Comparison of ENCODE assay signal across 10 mouse cellular contexts in the genomic region with DNA sequence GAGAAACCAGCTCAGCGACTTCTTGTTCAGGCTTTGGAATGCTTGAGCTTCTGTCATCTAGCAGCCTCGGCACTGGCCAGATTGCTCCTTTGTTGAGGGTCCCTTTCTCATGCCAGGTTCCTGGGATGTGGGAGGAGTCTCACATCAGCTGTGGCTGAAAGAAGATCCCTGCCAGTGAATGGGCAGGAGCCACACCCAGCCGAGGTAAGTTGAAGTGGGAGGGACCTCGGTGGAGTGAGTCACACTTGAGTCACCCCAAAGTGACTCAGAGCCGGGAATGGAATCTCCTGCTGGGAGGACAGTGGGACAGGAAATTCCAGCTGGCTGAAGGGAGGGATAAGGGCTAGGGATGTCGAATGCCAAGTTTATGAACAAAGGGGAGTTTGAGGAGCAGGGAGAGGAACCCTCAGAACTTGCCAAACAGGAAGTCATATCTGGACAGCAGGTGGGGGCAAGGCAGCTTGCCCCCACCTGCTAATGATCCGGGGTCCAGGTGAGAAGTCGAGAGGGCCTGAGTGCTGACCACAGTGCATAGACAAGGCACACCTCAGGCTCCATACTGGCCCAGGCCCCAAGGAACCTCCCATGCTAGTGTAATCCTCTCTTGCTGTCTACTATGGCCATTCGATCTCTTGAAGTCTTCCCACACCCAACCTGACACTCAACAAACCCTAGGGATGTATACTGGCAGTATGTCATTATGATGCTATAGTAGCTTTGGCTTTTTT. TPM values are rescaled to one million over a fixed set of nuclear protein-coding genes. Genes with fewer than 3 reads are reported as not detected.
DNase-seq lines count a peak whose midpoint lies in the region; ATAC-seq and TF ChIP-seq lines count a peak whose summit lies in the region.
"Had no signal": no experiment of that assay in that cellular context is flagged by ENCODE, and none has a peak within 500 bp of the region (broad histone marks: within the 10 kb centered on the region; RNA-seq: fewer than 3 reads in every experiment).

No protein-coding gene starts in this region.

- TF ChIP-seq EP300 in liver, embryonic 14.5 days (IDR thresholded peaks at IDR 0.05; ENCODE audit: low read depth): no peak

- no peaks in the 10 kb centered on the region for H3K27me3 ChIP-seq in forebrain, embryonic 10.5 days (ENCODE audit: poor library complexity, severe bottlenecking)
- no peaks in the 10 kb centered on the region for H3K27me3 ChIP-seq in forebrain, embryonic 13.5 days
- no peaks in the 10 kb centered on the region for H3K27me3 ChIP-seq in Patski
- no peaks in the 10 kb centered on the region for H3K27me3 ChIP-seq in liver, embryonic 14.5 days (ENCODE audit: control insufficient read depth, insufficient read depth, low read length)
- H3K27me3 ChIP-seq: megakaryocyte, embryonic 14.5 days had no signal

- in situ Hi-C loops in Patski (cut with MboI; ENCODE audit: low pct_unique_long_range_greater_than_20kb): no loop called here

- peaks cover 12% of the 10 kb centered on the region for H3K4me1 ChIP-seq in forebrain, embryonic 10.5 days
- H3K4me1 ChIP-seq in forebrain, embryonic 13.5 days: no peaks in the 10 kb centered on the region
- H3K4me1 ChIP-seq in liver, embryonic 14.5 days (replicated peaks; ENCODE audit: control insufficient read depth in 2 of 2, insufficient read depth in 2 of 2, low read length in 1 of 2): 0 out of 4 replicates have a peak, but pooled peaks cover 0 to 2% of the 10 kb centered on the region in 2 experiments

- CTCF ChIA-PET in Patski (lab: Charles Lee): no interaction called here

- H3K27ac ChIP-seq in forebrain, embryonic 10.5 days: peak overlapping the region; percentile 40; the same call in 1 of the 2 replicates
- no peak overlapping the region for H3K27ac ChIP-seq in forebrain, embryonic 13.5 days
- H3K27ac ChIP-seq in liver, embryonic 14.5 days: no peak overlapping the region

- 23% methylated on average over 9 of the region's 9 CpGs for WGBS in forebrain, embryonic 10.5 days
- WGBS in forebrain, embryonic 13.5 days: 18% methylated on average over 9 of the region's 9 CpGs
- WGBS in liver, embryonic 14.5 days (ENCODE audit: insufficient replicate concordance): 26% methylated on average over 9 of the region's 9 CpGs

- H3K4me2 ChIP-seq in forebrain, embryonic 13.5 days: no peak overlapping the region
- no peak overlapping the region for H3K4me2 ChIP-seq in liver, embryonic 14.5 days (ENCODE audit: low read depth)

- no peak for ATAC-seq in forebrain, embryonic 13.5 days
- peak; percentile 96 for ATAC-seq in Patski
- ATAC-seq in liver, embryonic 14.5 days (ENCODE audit: insufficient read depth): peak; percentile 21; the same call in 1 of the 2 replicates

- peak; percentile 18 for DNase-seq in forebrain, embryonic 10.5 days (ENCODE audit: extremely low spot score, low spot score)
- DNase-seq in Patski (ENCODE audit: low read depth, low spot score): peak; percentile 71
- peak; percentile 51 for DNase-seq in fat pad, adult 2 months (ENCODE audit: extremely low read depth, low read depth, low spot score)
- DNase-seq in heart, postnatal 4 days: peak; percentile 76
- no peak for DNase-seq in liver, embryonic 14.5 days (ENCODE audit: low read depth in 3 of 3, low spot score in 3 of 3)
- DNase-seq in urinary bladder, adult 18-20 months (ENCODE audit: low spot score in 2 of 2): peak; percentile 23 to 57
- DNase-seq in testis, postnatal 14 days (ENCODE audit: low spot score): no peak

- no peak for TF ChIP-seq CTCF in Patski (IDR thresholded peaks at IDR 0.05)
- no peak for TF ChIP-seq CTCF in liver, embryonic 14.5 days (IDR thresholded peaks at IDR 0.05; ENCODE audit: low read depth)

- H3K9ac ChIP-seq in forebrain, embryonic 13.5 days: no peak overlapping the region
- H3K9ac ChIP-seq in liver, embryonic 14.5 days (replicated peaks): no peak overlapping the region

- POLR2A ChIA-PET in Patski (lab: Charles Lee): interaction anchor here (1.3 kb wide), 1 partner anchor 15 kb away, joined by 3 read pairs; no protein-coding TSS in a partner anchor

- H3K36me3 ChIP-seq in forebrain, embryonic 10.5 days (replicated peaks): no peaks in the 10 kb centered on the region
- H3K36me3 ChIP-seq in forebrain, embryonic 13.5 days (ENCODE audit: poor library complexity, severe bottlenecking): no peaks in the 10 kb centered on the region
- H3K36me3 ChIP-seq in liver, embryonic 14.5 days (replicated peaks; ENCODE audit: control insufficient read depth, insufficient read depth, low read depth): no peaks in the 10 kb centered on the region
- H3K36me3 ChIP-seq: G1E had no signal

- H3K9me3 ChIP-seq in forebrain, embryonic 10.5 days: no peaks in the 10 kb centered on the region
- no peaks in the 10 kb centered on the region for H3K9me3 ChIP-seq in forebrain, embryonic 13.5 days (replicated peaks)
- no peaks in the 10 kb centered on the region for H3K9me3 ChIP-seq in liver, embryonic 14.5 days (ENCODE audit: control insufficient read depth, low read length)
- H3K9me3 ChIP-seq: G1E had no signal

- no peak overlapping the region for H3K4me3 ChIP-seq in forebrain, embryonic 10.5 days
- no peak overlapping the region for H3K4me3 ChIP-seq in forebrain, embryonic 13.5 days
- H3K4me3 ChIP-seq in liver, embryonic 14.5 days (ENCODE audit: insufficient read depth in 1 of 2, low read depth in 2 of 2, low read length in 2 of 2): no peak overlapping the region
- H3K4me3 ChIP-seq: megakaryocyte, embryonic 14.5 days had no signal

RNA-seq across cellular contexts. Expression of a gene that starts 27.1 kb away (rescaled TPM):
- polyA plus RNA-seq in forebrain, embryonic 10.5 days (2016; fragmentation: Nextera tagmentation; extraction: Ambion mirVana): 29.4 and 30.1 TPM in 2 replicates
- polyA plus RNA-seq in forebrain, embryonic 13.5 days (2015; fragmentation: Nextera tagmentation; extraction: Ambion mirVana): 28.4 and 28.8 TPM in 2 replicates
- polyA plus RNA-seq in Patski (2021): 98.3 TPM
- total RNA-seq in heart, postnatal 4 days (2021): 10 to 100 TPM; 95.8 to 98.9 TPM
- 23.1 and 27.7 TPM in 2 replicates for polyA plus RNA-seq in liver, embryonic 14.5 days (2012; rRNA removed)
- 29.5 and 34.4 TPM in 2 replicates for polyA plus RNA-seq in liver, embryonic 14.5 days (2014; fragmentation: Nextera tagmentation; extraction: Ambion mirVana)

RNA-seq across cellular contexts. Expression of a gene that starts 31.6 kb away (rescaled TPM):
- polyA plus RNA-seq in forebrain, embryonic 10.5 days (2016; fragmentation: Nextera tagmentation; extraction: Ambion mirVana): 2,414 and 2,501 TPM in 2 replicates
- polyA plus RNA-seq in forebrain, embryonic 13.5 days (2015; fragmentation: Nextera tagmentation; extraction: Ambion mirVana): 3,443 and 4,664 TPM in 2 replicates
- 350 TPM for polyA plus RNA-seq in Patski (2021)
- 100 to 1,000 TPM; 848 to 855 TPM for total RNA-seq in heart, postnatal 4 days (2021)
- 27.9 and 131 TPM in 2 replicates for polyA plus RNA-seq in liver, embryonic 14.5 days (2012; rRNA removed)
- 185 and 210 TPM in 2 replicates for polyA plus RNA-seq in liver, embryonic 14.5 days (2014; fragmentation: Nextera tagmentation; extraction: Ambion mirVana)

Comparison
In these comparisons a context has a peak if more than half of its experiments do, and no peak if none do; other contexts are left out.
1. DNase-seq: peak in forebrain, embryonic 10.5 days (single experiment), Patski (single experiment), fat pad, adult 2 months (single experiment), heart, postnatal 4 days (single experiment) and urinary bladder, adult 18-20 months (2 of 2); none in liver, embryonic 14.5 days (0 of 3) and testis, postnatal 14 days (single experiment).